Mouse (Mus musculus): Measurements from ENCODE around the gene Arhgap27.

DNA sequence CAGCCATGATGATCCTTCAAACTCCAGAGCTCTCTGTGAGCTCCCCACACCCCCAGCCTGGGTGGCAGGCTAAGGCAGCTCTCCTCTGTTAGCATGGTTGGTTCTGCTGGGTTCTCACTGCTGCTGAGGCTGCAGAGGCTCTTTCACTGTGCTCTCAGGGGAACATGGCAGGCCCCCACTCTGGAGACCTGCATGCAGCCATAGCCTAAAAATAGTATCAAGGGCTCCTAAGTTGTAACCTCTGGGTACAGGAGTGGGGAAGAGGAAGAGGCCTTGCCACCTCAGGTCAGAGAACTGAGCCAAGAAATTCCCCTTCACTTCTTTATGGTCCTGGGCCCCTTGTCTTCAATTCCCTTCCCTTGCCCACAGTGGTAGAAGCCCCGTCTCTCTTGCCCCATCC is 19.6 kb downstream of the Arhgap27 start:
- TF ChIP-seq POLR2A (IDR thresholded peaks at IDR 0.05; ENCODE audit: insufficient read depth, low read depth, low read length) = no peak
- TF ChIP-seq CTCF (IDR thresholded peaks at IDR 0.05) = no peak

All from heart, adult 2 months (tissue).